Mouse (Mus musculus) lung, postnatal 0 days (tissue): ENCODE measurements around the gene Syngr3. TPM values are rescaled to one million over a fixed set of nuclear protein-coding genes. Genes with fewer than 3 reads are reported as not detected.

ENCODE experiments used
- ATAC-seq: fragments of 200-750 bp; cut with Nextera tagmentation; 2 replicates; pipeline ENCODE4 v1.8.0; 2017; ENCODE audit warnings: moderate library complexity
- DNase-seq: peaks from one replicate; pipeline ENCODE4 v3.0.0-alpha.2; 2016; ENCODE audit warnings: low spot score
- H3K27ac ChIP-seq: fragments of 300-500 bp; sonication (generic); 2 replicates; pipeline ENCODE4 v1.5.1; 2014; ENCODE audit warnings: antibody characterized with exemption, mild to moderate bottlenecking, low read length, mixed read lengths
- H3K27me3 ChIP-seq: fragments of 300-500 bp; sonication (generic); replicated peaks from 2 replicates; pipeline ENCODE4 v1.6.1; 2014; ENCODE audit warnings: low read length, mixed read lengths; ENCODE audit not compliant: insufficient read depth
- H3K36me3 ChIP-seq: fragments of 300-500 bp; sonication (generic); 2 replicates; pipeline ENCODE4 v1.6.1; 2014; ENCODE audit warnings: low read length, mixed read lengths; ENCODE audit not compliant: insufficient read depth
- H3K4me1 ChIP-seq: fragments of 300-500 bp; sonication (generic); 2 replicates; pipeline ENCODE4 v1.6.1; 2014; ENCODE audit warnings: antibody characterized with exemption, low read depth, low read length, mixed read lengths; ENCODE audit not compliant: insufficient read depth
- H3K4me2 ChIP-seq: fragments of 300-500 bp; sonication (generic); replicated peaks from 2 replicates; pipeline ENCODE4 v1.6.1; 2014; ENCODE audit warnings: low read depth, mild to moderate bottlenecking, low read length, moderate library complexity, mixed read lengths
- H3K4me3 ChIP-seq: fragments of 300-500 bp; sonication (generic); 2 replicates; pipeline ENCODE4 v1.5.1; 2014; ENCODE audit warnings: low read depth, low read length
- H3K9ac ChIP-seq: fragments of 300-500 bp; sonication (generic); replicated peaks from 2 replicates; pipeline ENCODE4 v1.6.1; 2014; ENCODE audit warnings: low read depth, mild to moderate bottlenecking
- H3K9me3 ChIP-seq: fragments of 300-500 bp; sonication (generic); 2 replicates; pipeline ENCODE4 v1.6.1; 2016; ENCODE audit warnings: low read length, mixed read lengths
- CTCF ChIP-seq: IDR thresholded peaks from 2 replicates; pipeline ENCODE4 v1.5.1; 2016; ENCODE audit warnings: antibody characterized with exemption, mild to moderate bottlenecking
- EP300 ChIP-seq: IDR thresholded peaks from 2 replicates; pipeline ENCODE4 v1.6.1; 2016; ENCODE audit warnings: antibody characterized with exemption, mild to moderate bottlenecking, control low read depth
- WGBS: fragments of 180-500 bp; shearing (Covaris S2); extraction: QIAGEN DNeasy Blood & Tissue Kit; methylation state at CpG from one replicate; pipeline ENCODE4 v1.1.7; 2014; 5-methylcytosine and 5-hydroxymethylcytosine counted together
- polyA plus RNA-seq: library from polyadenylated mRNA; unstranded; fragments of >200 nt; fragmentation: Nextera tagmentation; extraction: Ambion mirVana; gene quantifications from 2 replicates; pipeline ENCODE4 v1.2.1, GENCODE M21; 2015

The Syngr3 gene
- polyA plus RNA-seq, 1 experiment from 2014 or later, result 0.19 TPM

- Histone ChIP-seq H3K36me3 (peaks cover 20% of the 10 kb centered on the region), H3K27ac (peak overlapping the region; percentile 92), H3K4me1 (peaks cover 24% of the 10 kb centered on the region), H3K9ac (peak overlapping the region; percentile 34; the same call in 1 of the 2 replicates), H3K27me3 (no peaks in the 10 kb centered on the region), H3K4me2 (peak overlapping the region; percentile 46), H3K9me3 (no peaks in the 10 kb centered on the region), H3K4me3 (peak overlapping the region; percentile 30)
- ATAC-seq (peak; percentile 72), DNase-seq (peak; percentile 70)
- WGBS, result 51% methylated on average over 9 of the region's 9 CpGs
- TF ChIP-seq EP300 (peak; percentile 86), CTCF (no peak)
These were observed 44.7 kb downstream of the Syngr3 start for GRCm38 (mm10) chr17:24644875-24645721.

DNA sequence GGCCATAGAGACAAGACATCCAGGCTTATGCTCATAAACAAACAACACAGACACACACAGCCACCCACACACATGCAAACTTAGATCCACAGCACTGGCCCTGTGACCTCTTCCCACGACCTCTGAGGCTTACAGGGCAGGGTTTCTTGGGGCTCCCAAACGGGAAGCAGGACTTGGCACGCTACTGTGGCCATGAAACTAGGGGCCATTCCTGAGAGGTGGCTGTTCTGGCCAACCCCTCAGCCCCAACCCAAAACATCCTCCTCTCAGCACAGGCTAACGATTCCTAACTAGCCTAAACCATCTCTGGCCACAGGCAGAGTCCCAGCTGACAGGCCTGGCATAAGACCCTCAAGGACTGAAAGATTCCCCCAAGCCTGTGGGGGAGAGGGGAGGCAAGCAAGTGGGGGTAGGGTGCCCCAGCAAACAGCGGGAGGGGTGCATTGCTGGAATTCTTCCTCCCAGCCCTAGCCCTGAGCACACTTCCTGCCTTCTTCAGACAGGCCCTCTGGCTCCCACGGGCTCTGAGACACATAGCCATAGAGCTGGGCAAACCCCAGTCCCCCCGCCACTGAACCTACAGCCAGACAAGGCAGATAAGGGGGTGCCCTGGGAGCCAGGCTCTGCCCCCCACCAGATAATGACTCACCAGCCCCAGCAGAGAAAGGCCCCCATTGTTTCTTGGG lies 45.6 kb downstream of the Syngr3 start:
- Histone ChIP-seq H3K4me3 (peak overlapping the region; percentile 30), H3K9ac (peak overlapping the region; percentile 34), H3K27ac (peak overlapping the region; percentile 92), H3K4me2 (peak overlapping the region; percentile 46), H3K9me3 (no peaks in the 10 kb centered on the region), H3K27me3 (no peaks in the 10 kb centered on the region), H3K4me1 (peaks cover 25% of the 10 kb centered on the region), H3K36me3 (peaks cover 28% of the 10 kb centered on the region)
- TF ChIP-seq EP300 (0 out of 2 replicates have a peak, but pooled peaks have one; percentile 8), CTCF (no peak)
- 14% methylated on average over 7 of the region's 7 CpGs for WGBS
- ATAC-seq, result peak; percentile 44
- DNase-seq, result peak; percentile 64

- H3K9me3 ChIP-seq, result no peaks in the 10 kb centered on the region
- peaks cover 30% of the 10 kb centered on the region for H3K36me3 ChIP-seq
- no peak for ATAC-seq
- no peaks in the 10 kb centered on the region for H3K27me3 ChIP-seq
- peak overlapping the region; percentile 46 for H3K4me2 ChIP-seq
- no peak overlapping the region for H3K9ac ChIP-seq
- no peak for DNase-seq
- peak overlapping the region; percentile 2; the same call in 1 of the 2 replicates for H3K4me3 ChIP-seq
- peaks cover 20% of the 10 kb centered on the region for H3K4me1 ChIP-seq
- WGBS, result 69% methylated on average over 6 of the region's 6 CpGs
- TF ChIP-seq CTCF (no peak), EP300 (no peak)
- no peak overlapping the region; the same call in 1 of the 2 replicates for H3K27ac ChIP-seq
These were observed 46.9 kb downstream of the Syngr3 start for GRCm38 (mm10) chr17:24642791-24643343.

GRCm38 (mm10) chr17:24641944-24642343 lies 47.8 kb downstream of the Syngr3 start:
- Histone ChIP-seq H3K9ac (no peak overlapping the region), H3K27ac (no peak overlapping the region), H3K9me3 (no peaks in the 10 kb centered on the region), H3K4me3 (no peak overlapping the region), H3K36me3 (peaks cover 27% of the 10 kb centered on the region), H3K27me3 (no peaks in the 10 kb centered on the region), H3K4me1 (peaks cover 25% of the 10 kb centered on the region), H3K4me2 (0 out of 2 replicates have a peak overlapping the region, but pooled peaks have one; percentile 46)
- 90% methylated on average over 14 of the region's 14 CpGs for WGBS
- ATAC-seq (no peak), DNase-seq (no peak)
- TF ChIP-seq EP300, result no peak
- TF ChIP-seq CTCF, result no peak

DNA sequence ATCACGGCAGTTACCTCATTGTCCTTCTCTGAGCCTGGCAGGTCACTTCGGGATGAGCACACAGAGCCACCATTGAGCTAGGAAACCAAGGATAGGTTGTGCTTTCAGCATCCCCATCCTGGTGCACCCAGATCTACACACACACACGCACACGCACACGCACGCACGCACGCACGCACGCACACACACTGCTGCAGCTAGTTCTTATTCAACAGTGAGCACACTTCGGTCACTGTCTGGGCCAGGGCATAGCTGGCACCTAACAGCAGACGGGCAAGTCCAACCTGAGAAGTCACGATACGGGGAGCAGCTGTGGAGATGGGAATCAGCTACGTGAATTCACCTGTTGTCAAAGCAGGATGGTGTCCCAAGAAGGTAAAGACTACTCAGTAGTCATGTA lies 49.2 kb downstream of the Syngr3 start:
- Histone ChIP-seq H3K4me3 (no peak overlapping the region), H3K36me3 (peaks cover 22% of the 10 kb centered on the region), H3K4me2 (no peak overlapping the region), H3K4me1 (peaks cover 34% of the 10 kb centered on the region), H3K27me3 (no peaks in the 10 kb centered on the region), H3K27ac (0 out of 2 replicates have a peak overlapping the region, but pooled peaks have one; percentile 26), H3K9ac (no peak overlapping the region), H3K9me3 (no peaks in the 10 kb centered on the region)
- ATAC-seq (no peak), DNase-seq (no peak)
- no peak for TF ChIP-seq CTCF
- 97% methylated on average over 15 of the region's 15 CpGs for WGBS

DNA sequence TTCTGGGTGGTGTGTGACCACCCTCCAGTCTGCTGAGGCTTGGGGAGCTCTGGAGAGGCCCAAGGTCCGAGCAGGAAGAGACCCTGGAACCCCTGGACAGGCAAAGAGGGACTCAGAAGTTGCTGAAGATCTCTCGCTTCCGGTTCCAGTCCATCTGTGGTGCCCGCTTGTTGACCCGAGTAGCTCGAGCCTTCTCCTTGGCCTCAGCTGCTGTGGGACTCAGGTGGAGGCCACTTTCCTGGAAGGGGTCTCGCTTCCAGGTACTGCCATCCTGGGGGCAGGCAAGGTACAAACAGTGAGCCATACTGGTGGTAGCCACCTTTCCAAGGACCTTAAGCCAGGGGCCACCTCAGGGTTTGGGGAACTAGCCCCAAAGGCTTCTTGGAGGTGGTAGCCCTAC lies 49.6 kb downstream of the Syngr3 start:
- Histone ChIP-seq H3K27ac (peak overlapping the region; percentile 85), H3K9me3 (no peaks in the 10 kb centered on the region), H3K9ac (no peak overlapping the region), H3K36me3 (peaks cover 22% of the 10 kb centered on the region), H3K27me3 (no peaks in the 10 kb centered on the region), H3K4me3 (no peak overlapping the region), H3K4me2 (no peak overlapping the region), H3K4me1 (peaks cover 39% of the 10 kb centered on the region)
- WGBS, result 88% methylated on average over 7 of the region's 7 CpGs
- ATAC-seq (no peak), DNase-seq (no peak)
- TF ChIP-seq EP300, result no peak
- TF ChIP-seq CTCF, result no peak
